Mouse (Mus musculus) embryonic fibroblast, embryonic 13.5 days (primary cell): ENCODE data around the gene Atp2b1.

Experiments
- CTCF ChIP-seq: IDR thresholded peaks from 2 replicates; pipeline ENCODE4 v1.5.1; 2011; ENCODE audit warnings: mild to moderate bottlenecking, control low read depth, low read length, moderate library complexity, borderline replicate concordance; ENCODE audit not compliant: insufficient read depth
- POLR2A ChIP-seq: IDR thresholded peaks from 2 replicates; pipeline ENCODE4 v1.6.1; 2011; ENCODE audit warnings: low read depth, mild to moderate bottlenecking, control low read depth, low read length, moderate library complexity

DNA sequence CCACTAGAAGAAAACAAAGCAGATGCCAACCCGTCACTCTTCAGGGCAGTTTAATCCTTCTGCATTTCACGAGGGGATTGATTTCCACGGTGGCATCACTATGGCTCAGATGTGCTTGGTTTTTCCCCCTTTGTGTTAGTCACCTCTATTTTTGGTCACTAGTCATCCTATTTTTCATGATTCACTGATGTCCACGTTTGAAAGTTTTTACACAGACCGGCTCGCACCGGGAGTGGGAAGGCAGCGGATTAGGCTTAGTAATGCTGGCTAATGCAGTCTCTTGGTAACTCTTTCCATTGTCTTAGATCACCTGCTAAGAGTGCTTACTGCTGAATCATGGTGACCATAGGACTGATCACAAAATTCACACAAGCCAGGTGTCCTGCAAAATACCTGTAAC, 29.7 kb downstream of the Atp2b1 start:
- no peak for TF ChIP-seq POLR2A
- TF ChIP-seq CTCF, result no peak
